Mouse (Mus musculus): ENCODE measurements at regions not wholly inside any gene's neighbourhood (a gene's known extent, or its start where the extent isn't known, plus 50 kb on each side); places are given as distances from the start of the nearest gene placed in this dataset.

GRCm38 (mm10) chrX:107477066-107477465 is 73.9 kb upstream of the Itm2a start:
- peak; percentile 61 for DNase-seq (ENCODE audit: low read depth, low spot score)

GRCm38 (mm10) chrX:107469242-107469641 is 66.1 kb upstream of the Itm2a start:
- DNase-seq (ENCODE audit: low read depth, low spot score) = no peak
